Mouse (Mus musculus): ENCODE data around the gene Fmnl1. TPM values are rescaled to one million over a fixed set of nuclear protein-coding genes. Genes with fewer than 3 reads are reported as not detected.

Gene Fmnl1
- total RNA-seq (2017) = 47.6 and 62.4 TPM in 2 replicates

DNA sequence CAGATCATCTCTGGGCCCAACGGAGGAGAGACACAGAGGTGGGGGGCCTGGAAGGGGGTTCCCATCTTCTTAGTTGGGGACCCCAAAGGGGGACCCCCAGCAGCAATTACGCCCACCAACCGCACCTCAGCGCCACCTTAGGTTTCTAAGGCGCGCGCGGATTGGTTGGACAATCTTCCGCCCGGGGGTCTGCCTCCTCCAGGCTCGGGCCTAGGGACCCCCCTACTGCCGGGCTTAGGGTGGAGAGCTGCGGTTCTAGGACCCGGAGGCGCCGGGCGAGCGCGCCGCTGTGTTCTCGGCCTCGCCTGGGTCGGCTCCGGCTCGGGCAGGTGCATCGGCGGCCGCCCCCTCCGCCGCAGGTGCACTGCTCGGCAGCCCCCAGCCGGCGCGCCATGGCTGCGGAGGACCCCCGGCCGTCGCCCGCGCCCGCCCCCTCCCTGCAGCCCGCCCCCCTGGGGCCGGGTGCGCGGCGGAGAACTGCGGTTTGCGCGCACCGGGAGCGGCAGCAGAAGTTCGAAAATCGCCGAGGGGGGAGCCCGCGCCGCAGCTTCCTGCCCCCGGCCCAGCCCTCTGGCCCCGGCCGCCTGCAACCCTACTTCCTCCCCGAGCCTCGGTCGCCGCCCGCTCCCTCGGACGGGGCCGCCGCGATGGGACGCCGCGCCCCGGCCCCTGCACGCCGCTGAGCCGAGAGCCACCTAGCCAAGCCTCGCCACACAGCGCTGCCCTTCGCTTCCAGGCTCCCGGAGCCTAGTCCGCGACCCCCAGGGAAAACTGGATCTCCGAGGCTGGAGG lies at the start of gene Fmnl1:
Gene Fmnl1, plus strand, starts transcription at position 614 of the 792 bp plus-strand sequence.
- ATAC-seq (replicated peaks in 1 of 2; ENCODE audit: insufficient read depth in 1 of 2, low FRiP score in 2 of 2, low TSS enrichment in 1 of 2, low read depth in 1 of 2, poor library complexity in 2 of 2, severe bottlenecking in 2 of 2) = peak in 1 of 2 experiments; percentile 29; a peak in 1 of 4 replicates

- no peak for ATAC-seq (replicated peaks in 1 of 2; ENCODE audit: insufficient read depth in 1 of 2, low FRiP score in 2 of 2, low TSS enrichment in 1 of 2, low read depth in 1 of 2, poor library complexity in 2 of 2, severe bottlenecking in 2 of 2)
Measured at GRCm38 (mm10) chr11:103131701-103132575, 39.0 kb upstream of the Fmnl1 start, which contains the start of gene Hexim2. TSS of gene Hexim2 (plus strand) at chr11:103132429.

- peak; percentile 92 to 94 for ATAC-seq (replicated peaks in 1 of 2; ENCODE audit: insufficient read depth in 1 of 2, low FRiP score in 2 of 2, low TSS enrichment in 1 of 2, low read depth in 1 of 2, poor library complexity in 2 of 2, severe bottlenecking in 2 of 2)
Measured at GRCm38 (mm10) chr11:103132576-103133455, 38.1 kb upstream of the Fmnl1 start.

GRCm38 (mm10) chr11:103133456-103134185 lies 37.3 kb upstream of the Fmnl1 start:
- no peak for ATAC-seq (replicated peaks in 1 of 2; ENCODE audit: insufficient read depth in 1 of 2, low FRiP score in 2 of 2, low TSS enrichment in 1 of 2, low read depth in 1 of 2, poor library complexity in 2 of 2, severe bottlenecking in 2 of 2)

GRCm38 (mm10) chr11:103134221-103134620 lies 36.7 kb upstream of the Fmnl1 start:
- no peak for ATAC-seq (replicated peaks in 1 of 2; ENCODE audit: insufficient read depth in 1 of 2, low FRiP score in 2 of 2, low TSS enrichment in 1 of 2, low read depth in 1 of 2, poor library complexity in 2 of 2, severe bottlenecking in 2 of 2)

- no peak for ATAC-seq (replicated peaks in 1 of 2; ENCODE audit: insufficient read depth in 1 of 2, low FRiP score in 2 of 2, low TSS enrichment in 1 of 2, low read depth in 1 of 2, poor library complexity in 2 of 2, severe bottlenecking in 2 of 2)
Measured at GRCm38 (mm10) chr11:103136039-103136577, 34.8 kb upstream of the Fmnl1 start.

GRCm38 (mm10) chr11:103139951-103140762 lies 30.8 kb upstream of the Fmnl1 start:
- no peak for ATAC-seq (replicated peaks in 1 of 2; ENCODE audit: insufficient read depth in 1 of 2, low FRiP score in 2 of 2, low TSS enrichment in 1 of 2, low read depth in 1 of 2, poor library complexity in 2 of 2, severe bottlenecking in 2 of 2)

GRCm38 (mm10) chr11:103140763-103141100 lies 30.2 kb upstream of the Fmnl1 start:
- no peak for ATAC-seq (replicated peaks in 1 of 2; ENCODE audit: insufficient read depth in 1 of 2, low FRiP score in 2 of 2, low TSS enrichment in 1 of 2, low read depth in 1 of 2, poor library complexity in 2 of 2, severe bottlenecking in 2 of 2)

GRCm38 (mm10) chr11:103141101-103141943 lies 29.6 kb upstream of the Fmnl1 start:
- ATAC-seq (replicated peaks in 1 of 2; ENCODE audit: insufficient read depth in 1 of 2, low FRiP score in 2 of 2, low TSS enrichment in 1 of 2, low read depth in 1 of 2, poor library complexity in 2 of 2, severe bottlenecking in 2 of 2) = no peak

GRCm38 (mm10) chr11:103141944-103142255 lies 29.0 kb upstream of the Fmnl1 start:
- ATAC-seq (replicated peaks in 1 of 2; ENCODE audit: insufficient read depth in 1 of 2, low FRiP score in 2 of 2, low TSS enrichment in 1 of 2, low read depth in 1 of 2, poor library complexity in 2 of 2, severe bottlenecking in 2 of 2) = no peak

DNA sequence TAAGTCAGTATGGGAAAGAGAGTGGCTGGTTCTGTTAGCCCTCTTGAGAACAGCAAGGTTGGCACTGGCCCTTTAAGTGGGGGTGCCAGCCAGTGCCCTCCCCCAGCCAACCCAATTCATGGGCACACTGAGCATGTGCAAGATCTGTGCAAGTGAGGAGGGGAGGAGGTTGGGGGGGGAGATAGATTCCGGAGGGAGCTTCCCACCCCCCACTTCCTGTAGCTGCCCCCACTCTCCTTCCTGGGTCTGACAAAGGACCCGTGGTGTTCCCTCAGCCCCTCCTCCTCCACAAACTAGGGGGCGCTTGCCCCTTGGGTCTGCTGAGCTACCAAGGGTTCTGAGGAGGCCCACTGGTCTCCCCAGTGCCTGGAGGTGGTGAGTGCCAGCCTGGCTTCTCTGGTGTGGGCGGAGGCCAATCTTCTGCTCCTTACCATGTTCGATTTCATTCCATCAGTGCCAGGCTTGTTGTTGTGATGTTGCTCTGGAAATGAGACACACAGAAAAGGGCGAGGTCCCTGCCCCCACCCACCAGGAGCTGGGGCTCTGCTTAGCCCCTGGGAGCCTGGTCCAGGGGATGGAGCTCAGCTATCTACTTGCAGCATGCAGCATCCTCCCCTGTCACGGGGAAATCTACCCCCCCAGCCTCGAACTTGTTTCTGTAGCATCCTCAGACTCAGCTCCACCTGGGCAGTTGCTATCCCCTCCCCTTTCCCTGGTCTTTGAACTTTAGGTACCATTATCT lies 28.3 kb upstream of the Fmnl1 start:
- ATAC-seq (replicated peaks in 1 of 2; ENCODE audit: insufficient read depth in 1 of 2, low FRiP score in 2 of 2, low TSS enrichment in 1 of 2, low read depth in 1 of 2, poor library complexity in 2 of 2, severe bottlenecking in 2 of 2) = peak; percentile 46 to 65

DNA sequence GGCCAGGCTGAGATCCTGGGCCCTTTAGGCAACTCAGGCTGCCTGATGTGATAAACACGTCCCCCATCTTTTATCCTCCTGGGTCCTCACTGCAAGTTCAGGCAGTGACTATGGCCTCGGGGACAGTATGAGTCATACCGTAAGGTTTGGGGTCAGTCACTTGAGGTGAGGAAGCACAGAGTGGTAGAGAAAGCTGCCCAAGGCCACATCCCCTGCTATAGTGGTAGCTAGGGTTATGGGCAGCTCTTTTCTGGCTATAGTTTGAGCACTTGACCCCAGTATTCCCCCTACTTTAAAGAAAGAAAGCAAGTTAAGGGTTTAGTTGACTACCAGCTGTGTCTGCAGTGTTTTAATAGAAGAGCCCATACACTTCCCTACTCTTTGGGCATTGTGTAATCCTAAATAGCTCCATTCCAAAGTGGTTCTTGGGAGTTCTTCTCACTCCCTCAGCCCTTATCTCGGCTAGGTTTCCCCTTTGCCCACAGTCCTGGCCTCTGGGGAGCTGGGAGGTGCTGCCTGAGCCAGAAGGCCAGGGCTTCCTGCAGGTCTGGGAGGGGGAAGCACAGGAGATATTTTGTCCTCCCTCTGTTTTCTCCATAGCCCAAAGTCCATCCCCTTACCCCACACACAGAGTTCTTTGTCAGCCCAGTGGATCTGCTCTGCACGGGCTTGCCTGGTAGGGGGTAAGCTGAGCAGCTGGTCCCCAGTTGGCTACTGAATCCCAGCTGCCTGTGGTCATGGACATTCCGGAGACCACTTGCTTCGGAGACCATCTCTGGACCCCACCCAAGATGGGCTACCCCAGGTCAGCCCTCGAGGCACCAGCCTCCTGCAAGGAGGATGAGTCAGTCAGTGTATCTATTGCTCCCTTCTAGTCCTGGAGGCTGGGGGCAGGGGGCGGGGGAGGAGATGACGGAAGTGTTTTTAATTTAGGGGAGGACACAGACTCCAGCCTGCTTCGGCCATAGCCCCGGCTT lies 26.3 kb upstream of the Fmnl1 start:
- ATAC-seq (replicated peaks in 1 of 2; ENCODE audit: insufficient read depth in 1 of 2, low FRiP score in 2 of 2, low TSS enrichment in 1 of 2, low read depth in 1 of 2, poor library complexity in 2 of 2, severe bottlenecking in 2 of 2) = no peak

DNA sequence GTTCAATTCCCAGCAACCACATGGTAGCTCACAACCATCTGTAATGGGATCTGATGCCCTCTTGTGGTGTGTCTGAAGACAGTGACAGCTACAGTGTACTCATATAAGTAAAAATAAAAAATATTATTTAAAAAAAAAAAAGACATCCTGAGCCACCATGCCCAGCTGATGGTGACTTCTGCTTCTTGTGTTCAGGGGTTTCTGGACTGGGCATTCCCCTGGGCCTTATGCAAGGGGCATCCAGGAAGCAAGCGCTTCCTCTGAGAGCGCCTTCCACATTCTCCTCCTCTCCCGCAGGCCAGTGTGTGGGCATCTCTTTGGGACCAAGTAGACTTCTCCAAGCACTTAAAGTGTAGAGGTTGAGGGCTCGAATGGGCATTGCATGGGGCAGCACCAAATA lies 24.5 kb upstream of the Fmnl1 start:
- ATAC-seq (replicated peaks in 1 of 2; ENCODE audit: insufficient read depth in 1 of 2, low FRiP score in 2 of 2, low TSS enrichment in 1 of 2, low read depth in 1 of 2, poor library complexity in 2 of 2, severe bottlenecking in 2 of 2) = peak in 1 of 2 experiments; percentile 34; a peak in 1 of 4 replicates

DNA sequence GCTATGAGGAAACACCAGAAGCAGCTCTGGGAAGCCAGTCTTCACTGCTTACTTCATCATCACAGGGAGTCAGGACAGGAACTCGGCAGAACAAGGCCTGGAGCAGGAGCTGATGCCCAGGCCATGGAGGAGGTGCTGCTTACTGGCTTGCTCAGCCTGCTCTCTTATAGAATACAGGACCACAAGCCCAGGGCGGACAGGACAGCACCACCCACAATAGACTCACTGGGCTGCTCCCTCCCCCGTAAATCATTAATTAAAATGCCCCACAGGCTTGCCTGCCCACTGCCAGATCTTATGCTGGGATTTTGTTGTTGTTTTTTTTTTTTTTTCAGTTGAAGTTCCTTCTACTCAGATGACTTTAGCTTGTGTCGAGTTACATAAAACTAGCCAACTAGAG lies 23.1 kb upstream of the Fmnl1 start:
- ATAC-seq (replicated peaks in 1 of 2; ENCODE audit: insufficient read depth in 1 of 2, low FRiP score in 2 of 2, low TSS enrichment in 1 of 2, low read depth in 1 of 2, poor library complexity in 2 of 2, severe bottlenecking in 2 of 2) = no peak

Measured in hematopoietic stem cell, adult 5-6 weeks (primary cell).